Mouse (Mus musculus) cortical plate, adult 2 months (tissue): ENCODE results near the gene Camsap1.

Experiments used
- CTCF ChIP-seq: fragments of 200-500 bp; IDR thresholded peaks from 2 replicates; pipeline ENCODE4 v1.5.1; 2011; ENCODE audit warnings: mild to moderate bottlenecking, control low read depth, low read length; ENCODE audit not compliant: insufficient read depth; ENCODE audit errors: extremely low read depth
- POLR2A ChIP-seq: fragments of 200-500 bp; IDR thresholded peaks from 2 replicates; pipeline ENCODE4 v1.6.1; 2011; ENCODE audit warnings: mild to moderate bottlenecking, low read length, control low read depth; ENCODE audit not compliant: insufficient read depth; ENCODE audit errors: extremely low read depth

GRCm38 (mm10) chr2:26022626-26023025 lies 39.5 kb upstream of the Camsap1 start:
- TF ChIP-seq POLR2A (no peak), CTCF (no peak)
